Mouse (Mus musculus): ENCODE results near the gene Nol9. TPM values are rescaled to one million over a fixed set of nuclear protein-coding genes. Genes with fewer than 3 reads are reported as not detected.
"Not testable (repeated sequence)": the region's sequence is repeated elsewhere in the genome, so short reads cannot be mapped to it uniquely, and the experiment has no call there.

The Nol9 gene
- polyA plus RNA-seq, 1 experiment from 2014 or later = 9.7 TPM

- not testable (repeated sequence) for H3K4me1 ChIP-seq (replicated peaks; ENCODE audit: control insufficient read depth, insufficient read depth, low read length); H3K9ac ChIP-seq (ENCODE audit: low read depth, low read length); H3K4me2 ChIP-seq (replicated peaks; ENCODE audit: low read depth); H3K36me3 ChIP-seq (ENCODE audit: control insufficient read depth, insufficient read depth); H3K9me3 ChIP-seq (ENCODE audit: control insufficient read depth); H3K27ac ChIP-seq (ENCODE audit: low read depth, low read length); ATAC-seq; H3K4me3 ChIP-seq (ENCODE audit: low read depth, low read length); H3K27me3 ChIP-seq (replicated peaks; ENCODE audit: control insufficient read depth, insufficient read depth, low read length)
- TF ChIP-seq CTCF (IDR thresholded peaks at IDR 0.05; ENCODE audit: low read depth) = peak; percentile 51
- 93% methylated on average over 6 of the region's 6 CpGs for WGBS
These were observed 2.7 kb upstream of the Nol9 start for GRCm38 (mm10) chr4:152036464-152036863.

DNA sequence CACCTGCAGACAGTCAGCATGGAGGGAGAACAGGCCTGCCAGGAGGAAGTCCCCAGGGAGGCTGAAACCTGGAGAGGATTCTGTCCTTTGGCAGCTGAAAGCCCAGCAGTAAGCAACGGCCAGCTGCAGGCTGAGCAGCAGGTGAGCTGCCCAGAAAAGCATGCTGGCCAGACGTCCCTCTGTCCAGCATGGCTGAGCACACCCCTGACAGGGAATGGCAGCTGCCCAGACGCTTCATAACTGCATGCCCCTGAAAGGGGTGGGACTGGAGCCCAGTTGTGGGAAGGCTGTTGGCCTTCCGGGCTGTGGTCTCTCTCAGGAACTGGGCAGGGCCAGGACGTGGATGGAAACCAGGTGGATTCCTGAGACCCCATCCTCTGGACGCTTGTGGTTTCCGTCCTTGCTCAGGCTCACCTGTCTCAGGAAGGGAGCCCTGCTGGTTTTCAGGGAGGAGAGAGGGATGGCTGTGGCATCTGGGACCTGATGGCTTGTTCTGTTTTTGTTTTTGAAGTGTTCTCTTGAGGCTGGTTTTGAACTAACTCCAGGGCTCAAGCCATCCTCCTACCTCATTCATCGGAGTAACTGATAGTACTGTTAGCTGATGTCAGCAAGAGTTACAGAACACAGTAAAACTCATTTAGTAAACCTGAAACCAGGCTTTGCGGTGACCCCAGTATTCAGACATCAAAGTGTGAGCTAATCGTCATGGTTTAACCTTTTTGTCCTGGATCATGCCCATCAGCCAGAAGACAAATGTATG, 716 bp upstream of the Nol9 start, which contains the start of gene Tas1r1:
Tas1r1 (minus strand) TSS at position 344 of the 760 bp plus-strand sequence.
- Histone ChIP-seq H3K36me3 (ENCODE audit: control insufficient read depth, insufficient read depth) (peaks cover 25% of the 10 kb centered on the region), H3K4me3 (ENCODE audit: low read depth, low read length) (peak within 1 kb of the TSS; percentile 77), H3K9me3 (ENCODE audit: control insufficient read depth) (no peaks in the 10 kb centered on the region), H3K27me3 (replicated peaks; ENCODE audit: control insufficient read depth, insufficient read depth, low read length) (no peaks in the 10 kb centered on the region), H3K4me2 (replicated peaks; ENCODE audit: low read depth) (peak within 1 kb of the TSS; percentile 92), H3K27ac (ENCODE audit: low read depth, low read length) (0 out of 2 replicates have a peak within 1 kb of the TSS, but pooled peaks have one; percentile 11), H3K9ac (ENCODE audit: low read depth, low read length) (peak within 1 kb of the TSS; percentile 93), H3K4me1 (replicated peaks; ENCODE audit: control insufficient read depth, insufficient read depth, low read length) (0 out of 2 replicates have a peak, but pooled peaks cover 5% of the 10 kb centered on the region)
- ATAC-seq = no peak
- no peak for TF ChIP-seq CTCF (IDR thresholded peaks at IDR 0.05; ENCODE audit: low read depth)
- 44% methylated on average over 10 of the region's 10 CpGs for WGBS

- Histone ChIP-seq H3K27me3 (replicated peaks; ENCODE audit: control insufficient read depth, insufficient read depth, low read length) (no peaks in the 10 kb centered on the region), H3K9me3 (ENCODE audit: control insufficient read depth) (no peaks in the 10 kb centered on the region), H3K4me3 (ENCODE audit: low read depth, low read length) (peak overlapping the region; percentile 77), H3K4me1 (replicated peaks; ENCODE audit: control insufficient read depth, insufficient read depth, low read length) (0 out of 2 replicates have a peak, but pooled peaks cover 5% of the 10 kb centered on the region), H3K9ac (ENCODE audit: low read depth, low read length) (peak overlapping the region; percentile 93), H3K27ac (ENCODE audit: low read depth, low read length) (peak overlapping the region; percentile 11; the same call in 1 of the 2 replicates), H3K4me2 (replicated peaks; ENCODE audit: low read depth) (peak overlapping the region; percentile 92), H3K36me3 (ENCODE audit: control insufficient read depth, insufficient read depth) (peaks cover 39% of the 10 kb centered on the region)
- peak; percentile 32; the same call in 1 of the 2 replicates for ATAC-seq
- no peak for TF ChIP-seq CTCF (IDR thresholded peaks at IDR 0.05; ENCODE audit: low read depth)
- WGBS = 2% methylated on average over 25 of the region's 25 CpGs
These were observed 750 bp downstream of the Nol9 start for GRCm38 (mm10) chr4:152039831-152040310.

GRCm38 (mm10) chr4:152041924-152042641, 3.0 kb downstream of the Nol9 start:
- H3K27ac ChIP-seq (ENCODE audit: low read depth, low read length) = no peak overlapping the region
- H3K27me3 ChIP-seq (replicated peaks; ENCODE audit: control insufficient read depth, insufficient read depth, low read length) = no peaks in the 10 kb centered on the region
- no peak overlapping the region for H3K4me3 ChIP-seq (ENCODE audit: low read depth, low read length)
- H3K4me1 ChIP-seq (replicated peaks; ENCODE audit: control insufficient read depth, insufficient read depth, low read length) = 0 out of 2 replicates have a peak, but pooled peaks cover 5% of the 10 kb centered on the region
- peaks cover 60% of the 10 kb centered on the region for H3K36me3 ChIP-seq (ENCODE audit: control insufficient read depth, insufficient read depth)
- H3K9me3 ChIP-seq (ENCODE audit: control insufficient read depth) = no peaks in the 10 kb centered on the region
- no peak overlapping the region for H3K9ac ChIP-seq (ENCODE audit: low read depth, low read length)
- no peak overlapping the region for H3K4me2 ChIP-seq (replicated peaks; ENCODE audit: low read depth)
- no peak for TF ChIP-seq CTCF (IDR thresholded peaks at IDR 0.05; ENCODE audit: low read depth)
- no peak for ATAC-seq
- 95% methylated on average over 22 of the region's 22 CpGs for WGBS

DNA sequence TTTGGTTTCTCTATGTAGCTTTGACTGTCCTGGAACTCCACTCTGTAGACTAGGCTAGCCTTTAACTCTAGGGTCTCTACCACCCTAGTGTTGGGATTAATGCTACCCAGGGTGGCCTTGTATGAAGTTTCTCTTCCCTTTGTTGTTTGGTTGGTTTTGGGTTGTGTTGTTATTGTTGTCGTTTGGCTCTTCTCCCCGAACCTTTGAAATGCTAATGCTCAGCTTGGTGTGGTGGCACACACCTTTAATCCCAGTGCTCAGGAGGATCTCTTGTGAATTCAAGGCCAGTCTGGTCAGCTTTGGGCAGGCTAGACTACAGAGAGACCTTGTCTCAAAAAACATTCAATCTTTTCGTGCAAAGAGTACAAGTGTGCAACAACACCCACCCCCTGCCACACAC, 4.0 kb downstream of the Nol9 start:
- Histone ChIP-seq H3K4me3 (ENCODE audit: low read depth, low read length) (no peak overlapping the region), H3K4me1 (replicated peaks; ENCODE audit: control insufficient read depth, insufficient read depth, low read length) (0 out of 2 replicates have a peak, but pooled peaks cover 5% of the 10 kb centered on the region), H3K27me3 (replicated peaks; ENCODE audit: control insufficient read depth, insufficient read depth, low read length) (no peaks in the 10 kb centered on the region), H3K9me3 (ENCODE audit: control insufficient read depth) (no peaks in the 10 kb centered on the region), H3K9ac (ENCODE audit: low read depth, low read length) (no peak overlapping the region), H3K27ac (ENCODE audit: low read depth, low read length) (no peak overlapping the region), H3K4me2 (replicated peaks; ENCODE audit: low read depth) (no peak overlapping the region), H3K36me3 (ENCODE audit: control insufficient read depth, insufficient read depth) (peaks cover 71% of the 10 kb centered on the region)
- no peak for ATAC-seq
- WGBS = 84% methylated on average over 3 of the region's 3 CpGs
- TF ChIP-seq CTCF (IDR thresholded peaks at IDR 0.05; ENCODE audit: low read depth) = no peak

DNA sequence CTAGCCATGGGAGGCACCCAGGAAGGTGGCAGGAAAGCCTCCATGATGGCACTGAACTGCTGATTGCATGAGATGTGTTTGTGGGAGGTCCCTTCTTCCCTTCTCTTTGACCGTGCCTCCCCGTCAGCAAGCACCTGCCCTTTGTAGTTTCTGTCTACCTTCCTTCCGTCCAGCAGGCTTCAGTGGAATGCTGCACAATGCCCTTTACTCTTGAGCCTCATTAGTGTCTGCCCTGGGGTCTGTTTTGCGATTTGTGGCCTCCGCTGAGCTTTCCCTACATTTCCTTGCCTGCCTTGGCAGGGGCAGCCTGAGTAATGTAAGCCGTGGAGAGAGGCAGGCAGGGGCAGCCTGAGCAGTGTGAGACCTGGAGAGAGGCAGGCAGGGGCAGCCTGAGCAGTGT, 5.5 kb downstream of the Nol9 start:
- TF ChIP-seq CTCF (IDR thresholded peaks at IDR 0.05; ENCODE audit: low read depth) = no peak
- Histone ChIP-seq H3K9ac (ENCODE audit: low read depth, low read length) (no peak overlapping the region), H3K27ac (ENCODE audit: low read depth, low read length) (no peak overlapping the region), H3K27me3 (replicated peaks; ENCODE audit: control insufficient read depth, insufficient read depth, low read length) (no peaks in the 10 kb centered on the region), H3K4me1 (replicated peaks; ENCODE audit: control insufficient read depth, insufficient read depth, low read length) (0 out of 2 replicates have a peak, but pooled peaks cover 5% of the 10 kb centered on the region), H3K9me3 (ENCODE audit: control insufficient read depth) (no peaks in the 10 kb centered on the region), H3K36me3 (ENCODE audit: control insufficient read depth, insufficient read depth) (peaks cover 73% of the 10 kb centered on the region), H3K4me2 (replicated peaks; ENCODE audit: low read depth) (no peak overlapping the region), H3K4me3 (ENCODE audit: low read depth, low read length) (no peak overlapping the region)
- ATAC-seq = no peak
- 87% methylated on average over 6 of the region's 6 CpGs for WGBS
